Mouse (Mus musculus) heart, postnatal 0 days (tissue): Measurements from ENCODE around the gene Itih1.

Source experiments
- CTCF ChIP-seq: IDR thresholded peaks from 2 replicates; pipeline ENCODE4 v1.5.1; 2016; ENCODE audit warnings: antibody characterized with exemption, control low read depth, low read depth
- EP300 ChIP-seq: IDR thresholded peaks from 2 replicates; pipeline ENCODE4 v1.6.1; 2016; ENCODE audit warnings: antibody characterized with exemption, low read depth

GRCm38 (mm10) chr14:30886204-30886603 lies 56.9 kb downstream of the Itih1 start, which contains the start of gene Itih4:
- no peak for TF ChIP-seq EP300
- TF ChIP-seq CTCF, result no peak
